Mouse (Mus musculus): ENCODE measurements at regions not wholly inside any gene's neighbourhood (a gene's known extent, or its start where the extent isn't known, plus 50 kb on each side); places are given as distances from the start of the nearest gene placed in this dataset.

GRCm38 (mm10) chr2:166378325-166378724, 222.9 kb upstream of the Sulf2 start:
- TF ChIP-seq TCF12 (IDR thresholded peaks at IDR 0.05; ENCODE audit: insufficient read depth, poor library complexity, severe bottlenecking) (no peak), CEBPB (IDR thresholded peaks at IDR 0.05; ENCODE audit: insufficient read depth, poor library complexity, severe bottlenecking) (no peak), POLR2A (IDR thresholded peaks at IDR 0.05; ENCODE audit: insufficient read length, low read depth) (no peak), SRF (IDR thresholded peaks at IDR 0.05; ENCODE audit: control insufficient read depth, insufficient read length, low read depth) (no peak), USF1 (IDR thresholded peaks at IDR 0.05; ENCODE audit: low read depth) (no peak)
